Mouse (Mus musculus) bone marrow macrophage, adult 2 months (primary cell): Measurements from ENCODE around the gene Susd4.

Experiments used
- CTCF ChIP-seq: IDR thresholded peaks from 2 replicates; pipeline ENCODE4 v1.5.1; 2012; ENCODE audit warnings: low read depth, mild to moderate bottlenecking, low read length, moderate library complexity
- POLR2A ChIP-seq: IDR thresholded peaks from 2 replicates; pipeline ENCODE4 v1.6.1; 2012; ENCODE audit warnings: mild to moderate bottlenecking, low read depth, low read length, borderline replicate concordance

GRCm38 (mm10) chr1:182788896-182789295 is 25.2 kb downstream of the Susd4 start:
- TF ChIP-seq POLR2A (no peak), CTCF (no peak)
